Mouse (Mus musculus): ENCODE results near the gene Camk1g. TPM values are rescaled to one million over a fixed set of nuclear protein-coding genes. Genes with fewer than 3 reads are reported as not detected.
A peak's percentile ranks its signal among the peaks of the same experiment; 100 is the strongest.

The Camk1g gene
- total RNA-seq (2021) = 1 to 10 TPM; 1.0 to 1.2 TPM
- long read RNA-seq, experiment 1 = 0 reads
- long read RNA-seq, experiment 2 = 0 reads

DNA sequence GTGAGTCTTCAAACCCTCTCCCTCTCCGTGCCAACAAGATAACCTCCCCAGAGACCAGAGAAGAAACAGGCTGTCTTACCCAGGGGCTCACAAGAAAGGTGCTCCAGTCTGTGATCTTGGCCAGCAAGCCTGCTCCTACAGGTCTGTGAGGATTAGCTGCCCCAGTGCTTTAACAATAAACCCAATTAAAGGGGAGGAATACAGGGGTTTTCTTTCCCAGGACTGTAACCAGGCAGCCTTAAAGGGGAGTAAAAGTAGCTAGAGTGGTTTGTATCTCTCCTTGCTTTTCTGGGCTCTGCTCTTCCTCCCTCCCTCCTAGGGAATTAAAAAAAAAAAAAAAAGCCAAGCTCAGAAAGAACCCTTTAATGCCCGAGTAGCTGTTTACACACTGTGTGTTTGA lies at the start of gene Camk1g:
Camk1g (minus strand) TSS at position 203 of the 400 bp plus-strand sequence.
- DNase-seq (ENCODE audit: low spot score in 2 of 2) = no peak

DNA sequence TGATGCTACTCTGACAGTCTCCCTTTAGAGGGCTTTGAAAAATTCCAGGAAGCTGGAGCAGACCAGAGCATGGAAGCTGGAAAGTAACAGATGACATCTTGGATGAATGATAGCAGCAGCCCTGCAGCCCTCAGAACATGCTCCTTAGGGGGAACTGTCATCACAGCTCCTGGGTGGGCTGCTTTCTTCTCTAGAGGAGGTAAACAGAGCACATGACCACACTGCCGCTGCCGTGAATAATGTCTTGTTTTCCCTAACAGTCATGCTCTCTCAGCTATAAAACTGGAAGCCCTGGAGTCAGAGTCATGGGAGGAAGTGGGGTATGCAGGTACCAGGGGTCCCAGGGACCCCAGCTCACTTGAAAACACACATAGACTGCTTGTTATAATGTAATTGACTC lies 49.1 kb upstream of the Camk1g start:
- no peak for DNase-seq (ENCODE audit: low spot score in 2 of 2)

DNA sequence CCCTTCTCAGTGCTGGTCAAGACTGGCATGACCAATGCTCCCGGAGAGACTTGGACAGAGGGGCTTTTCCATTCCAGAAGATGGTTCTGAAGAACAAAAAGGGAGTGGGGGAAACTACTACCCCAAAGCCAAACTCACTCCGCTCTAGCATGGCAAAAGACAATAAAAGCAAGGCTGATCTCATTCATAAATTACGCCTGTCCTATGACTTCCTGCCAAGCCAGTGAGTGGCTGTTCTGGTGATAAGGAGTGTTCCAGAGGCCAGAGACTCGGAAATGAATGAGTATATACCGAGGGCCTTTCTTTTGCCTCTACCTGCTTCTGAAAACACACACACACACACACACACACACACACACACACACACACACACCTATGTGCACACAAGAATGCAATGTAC lies 48.6 kb upstream of the Camk1g start:
- no peak for DNase-seq (ENCODE audit: low spot score in 2 of 2)

DNA sequence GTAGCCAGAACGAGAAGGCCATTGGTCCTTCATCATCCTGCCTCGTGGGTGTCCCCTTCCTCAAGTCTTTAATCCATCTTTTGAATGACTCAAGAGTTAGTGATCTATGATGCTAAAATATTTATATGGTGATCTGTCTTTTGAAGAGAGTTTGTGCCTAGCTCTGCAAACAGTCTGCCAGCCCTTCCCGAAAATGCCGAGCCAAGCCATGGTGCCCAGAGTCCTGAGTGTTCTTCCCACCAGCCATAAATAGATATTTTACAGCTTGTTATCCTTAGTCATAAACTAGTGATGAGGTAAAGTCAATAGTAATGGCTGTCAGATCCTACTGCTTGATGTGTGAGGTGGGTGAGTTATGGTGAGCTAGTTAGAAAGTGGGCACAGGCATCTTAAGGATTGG lies 44.0 kb upstream of the Camk1g start:
- DNase-seq (ENCODE audit: low spot score in 2 of 2) = no peak

DNA sequence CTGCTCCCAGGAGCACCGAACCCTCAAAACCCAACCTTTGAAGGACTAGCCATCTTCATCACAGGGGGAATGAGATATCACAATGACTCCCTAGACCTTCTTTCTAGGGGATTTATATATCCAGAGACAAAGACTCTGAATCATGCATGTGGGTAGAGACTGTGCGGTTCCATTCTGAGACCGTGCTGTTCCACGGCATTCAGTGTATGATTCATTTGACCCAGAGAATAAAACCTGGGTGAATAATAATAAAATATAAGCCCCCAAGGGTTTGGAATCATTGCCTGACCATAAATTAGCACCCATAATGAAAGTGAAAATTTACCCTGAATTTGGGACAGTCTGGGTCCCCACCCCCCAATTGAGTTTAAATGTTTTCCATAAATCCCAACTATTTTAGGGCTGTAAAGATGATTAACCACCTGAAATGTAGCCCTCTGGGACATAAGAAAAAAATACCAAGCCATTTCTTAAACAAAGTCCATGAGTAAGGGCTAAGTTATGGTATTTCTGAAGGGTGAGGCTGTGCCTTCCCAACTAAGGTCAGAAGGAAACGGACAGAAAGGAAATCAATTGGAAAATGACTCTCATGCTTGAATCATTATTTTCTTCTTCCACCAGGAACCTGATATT lies 43.4 kb upstream of the Camk1g start:
- DNase-seq (ENCODE audit: low spot score in 2 of 2) = no peak

DNA sequence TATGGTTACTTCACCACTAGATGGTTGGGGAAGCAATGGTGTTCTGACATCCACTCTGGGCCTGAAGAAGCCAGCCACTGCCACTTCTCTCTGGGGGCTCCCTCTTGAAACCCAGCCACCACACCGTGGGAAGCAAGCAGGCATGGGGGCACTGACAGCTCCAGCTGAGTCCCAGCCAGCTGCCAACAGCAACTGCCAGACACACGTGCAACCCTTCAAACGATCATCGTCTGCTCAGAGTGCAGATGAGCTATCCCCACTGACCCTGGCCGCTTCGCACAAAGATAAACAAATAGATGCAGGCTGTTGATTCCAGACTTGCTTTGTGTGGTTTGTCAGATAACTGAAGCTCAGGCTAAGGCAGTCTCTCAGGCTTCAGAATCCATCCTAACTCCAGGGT lies 37.4 kb upstream of the Camk1g start:
- no peak for DNase-seq (ENCODE audit: low spot score in 2 of 2)

DNA sequence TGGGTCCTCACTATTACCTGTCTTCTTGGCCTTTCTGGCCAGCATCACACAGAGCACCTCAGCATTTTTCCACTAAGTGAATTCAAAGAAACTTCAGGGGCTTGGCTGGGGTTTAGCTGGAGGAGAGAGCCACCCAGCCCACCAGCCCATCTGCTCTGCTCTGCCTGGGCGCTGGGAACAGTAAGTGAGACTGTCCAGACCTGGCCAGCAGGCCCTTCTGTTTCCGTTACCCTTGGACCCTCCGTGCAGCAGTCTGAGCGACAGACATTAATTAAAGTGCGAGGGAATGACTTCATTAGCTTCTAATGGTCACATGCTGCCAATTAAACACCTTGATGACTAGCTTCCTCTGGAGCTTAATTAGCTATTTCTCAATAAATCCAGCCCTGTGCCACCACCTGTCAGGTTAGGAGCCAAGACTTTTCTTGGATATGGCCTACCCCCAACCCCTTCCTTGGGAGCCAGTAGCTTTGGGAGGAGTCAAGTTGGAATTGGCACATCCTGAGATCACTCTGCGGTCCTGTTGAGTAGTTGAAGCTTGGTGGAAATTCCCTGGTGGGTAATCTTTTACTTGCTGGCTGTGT lies 36.1 kb upstream of the Camk1g start:
- DNase-seq (ENCODE audit: low spot score in 2 of 2) = no peak

DNA sequence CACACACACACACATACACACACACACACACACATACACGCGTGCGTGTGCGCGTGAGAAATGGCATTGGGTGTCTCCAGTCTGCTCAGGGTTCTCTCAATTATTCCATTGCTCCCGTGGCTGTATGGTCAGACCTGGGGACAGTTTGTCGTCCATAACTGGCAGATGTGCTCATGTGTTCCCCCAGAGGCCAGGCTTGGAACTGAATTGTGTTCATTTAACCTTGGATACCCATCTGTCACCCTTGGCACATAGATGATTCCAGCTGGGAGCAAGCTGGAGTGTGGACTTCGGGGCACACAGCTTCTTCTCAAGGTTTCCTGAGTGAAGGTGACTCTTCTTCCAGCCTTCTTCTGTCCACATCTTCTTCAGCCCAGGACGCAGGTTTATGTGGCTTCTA lies 31.6 kb upstream of the Camk1g start:
- DNase-seq (ENCODE audit: low spot score in 2 of 2) = no peak

DNA sequence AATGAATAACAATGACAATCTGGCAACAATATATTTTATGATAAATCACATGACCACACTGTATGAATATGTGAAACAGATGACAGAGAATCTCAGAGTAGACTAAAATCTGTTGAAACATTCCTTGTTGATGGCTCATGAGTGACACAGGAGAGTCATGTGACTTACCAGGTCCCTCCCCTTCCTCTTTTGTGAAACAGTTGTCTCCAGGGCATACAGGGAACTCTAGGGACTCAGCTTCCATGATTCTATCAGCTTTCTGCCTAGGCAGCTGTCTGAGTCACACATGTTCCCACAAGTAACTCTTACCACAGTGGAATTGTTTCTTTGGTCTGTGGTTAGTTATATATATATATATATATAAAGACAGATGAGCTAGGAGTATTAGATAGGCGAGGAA lies 30.2 kb upstream of the Camk1g start:
- DNase-seq (ENCODE audit: low spot score in 2 of 2) = no peak

DNA sequence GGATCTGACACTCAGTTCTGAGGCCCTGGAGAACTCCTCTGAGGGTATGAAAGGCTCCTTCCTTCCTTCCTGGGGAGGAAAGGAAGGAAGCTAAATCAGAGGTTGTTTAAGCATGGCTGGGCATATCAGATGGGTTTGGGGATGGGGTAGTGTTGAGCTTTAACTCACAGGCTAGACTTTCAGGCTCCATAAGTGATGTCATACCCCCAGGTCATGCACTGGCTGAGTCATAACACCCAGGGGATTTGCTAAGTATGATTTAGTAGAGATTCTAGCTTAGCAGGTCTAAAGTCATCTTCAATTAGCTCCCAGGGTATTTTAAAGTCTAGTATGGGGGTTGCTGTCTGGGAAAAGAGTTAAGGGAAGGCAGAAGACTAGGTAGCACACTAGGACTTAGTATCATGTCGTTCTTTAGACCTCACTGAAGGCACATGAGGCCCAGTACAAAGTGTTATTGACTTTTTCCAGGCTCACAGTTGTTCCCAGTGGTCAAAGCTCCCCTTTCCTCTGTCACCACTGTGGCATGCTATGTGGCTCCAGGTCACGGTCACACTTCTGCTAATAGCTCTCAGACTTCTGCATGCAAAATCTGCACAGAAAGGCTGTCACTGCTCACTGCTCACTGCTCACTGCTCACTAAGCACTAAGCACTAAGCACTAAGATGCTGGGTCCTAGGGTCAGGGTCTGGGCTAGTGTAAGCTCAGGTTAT lies 28.8 kb upstream of the Camk1g start:
- DNase-seq (ENCODE audit: low spot score in 2 of 2) = no peak

DNA sequence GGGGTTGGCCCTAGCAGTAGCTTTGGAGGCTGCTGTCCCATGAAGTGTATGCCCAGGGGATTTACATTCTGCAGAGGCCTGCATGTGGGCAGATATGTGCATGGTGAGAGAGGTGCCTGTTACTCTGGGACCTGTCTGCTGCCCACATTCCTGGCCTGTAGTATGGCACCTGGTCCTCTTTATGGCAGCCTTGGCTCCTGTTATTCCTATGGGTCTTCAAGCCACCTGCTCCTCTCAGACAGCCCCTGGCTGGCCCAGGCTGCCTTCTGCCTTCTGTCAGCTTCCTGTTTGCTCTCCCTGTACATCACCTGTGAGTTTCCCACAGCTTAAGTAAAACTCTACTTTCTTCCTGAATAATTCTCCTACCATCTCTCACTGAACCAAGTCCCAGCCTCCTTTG lies 27.0 kb upstream of the Camk1g start:
- DNase-seq (ENCODE audit: low spot score in 2 of 2) = no peak

DNA sequence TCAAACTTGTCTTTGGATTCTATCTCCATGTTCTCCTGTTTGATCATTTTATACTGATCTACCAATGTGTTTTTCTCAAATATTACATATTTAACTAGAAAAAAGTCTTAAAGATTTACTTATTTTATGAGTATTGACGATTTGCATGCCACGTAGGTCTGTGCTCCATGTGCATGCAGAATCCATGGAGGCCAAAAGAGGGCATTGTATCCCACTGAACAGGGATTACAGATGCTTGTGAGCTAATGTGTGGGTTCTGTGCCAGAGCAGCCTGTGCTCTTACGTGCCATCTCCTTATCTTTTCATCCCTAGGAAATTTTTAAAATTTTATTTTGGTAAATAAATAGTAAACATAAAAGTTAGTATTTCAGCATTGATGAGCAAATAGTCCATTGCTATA lies 22.2 kb upstream of the Camk1g start:
- no peak for DNase-seq (ENCODE audit: low spot score in 2 of 2)

DNA sequence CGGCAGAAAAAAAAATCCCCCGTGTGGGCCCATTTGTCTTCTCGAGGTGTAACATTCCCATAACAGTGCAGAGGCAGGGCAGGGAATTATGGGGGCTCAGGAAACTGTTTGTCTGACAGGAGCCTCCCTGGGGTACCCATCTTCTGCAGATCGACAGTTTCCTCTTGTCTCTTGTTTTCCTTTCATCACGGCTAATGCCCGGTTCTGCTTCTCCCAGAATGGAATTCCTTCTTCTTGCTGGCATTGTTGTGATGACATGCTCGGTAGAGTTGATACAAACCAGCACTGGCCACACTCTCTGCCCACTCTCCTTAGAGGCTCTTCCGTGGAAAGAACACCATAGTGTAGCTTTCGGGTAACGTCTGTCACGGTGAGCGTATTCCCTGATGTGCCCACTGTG lies 19.9 kb upstream of the Camk1g start:
- DNase-seq (ENCODE audit: low spot score in 2 of 2) = no peak

DNA sequence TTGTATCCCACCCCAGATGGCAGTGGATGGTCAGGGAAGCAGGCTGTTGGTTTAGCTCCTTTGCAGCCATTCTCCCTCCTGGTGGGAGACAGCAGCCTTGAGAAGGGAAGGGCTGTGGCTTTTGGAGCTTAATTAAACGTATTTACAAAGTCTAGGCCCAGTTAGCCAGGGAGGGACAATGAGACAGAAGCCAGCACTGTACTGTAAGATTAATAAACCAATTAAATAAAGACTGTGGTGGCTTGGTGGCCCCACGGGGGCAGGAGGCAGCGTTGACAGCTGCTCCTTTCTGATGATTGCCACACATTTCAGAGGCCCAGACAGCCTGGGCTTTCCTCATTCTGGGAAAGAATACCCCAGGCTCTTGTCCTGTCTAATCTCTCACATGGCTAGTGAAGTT lies 19.4 kb upstream of the Camk1g start:
- DNase-seq (ENCODE audit: low spot score in 2 of 2) = no peak

DNA sequence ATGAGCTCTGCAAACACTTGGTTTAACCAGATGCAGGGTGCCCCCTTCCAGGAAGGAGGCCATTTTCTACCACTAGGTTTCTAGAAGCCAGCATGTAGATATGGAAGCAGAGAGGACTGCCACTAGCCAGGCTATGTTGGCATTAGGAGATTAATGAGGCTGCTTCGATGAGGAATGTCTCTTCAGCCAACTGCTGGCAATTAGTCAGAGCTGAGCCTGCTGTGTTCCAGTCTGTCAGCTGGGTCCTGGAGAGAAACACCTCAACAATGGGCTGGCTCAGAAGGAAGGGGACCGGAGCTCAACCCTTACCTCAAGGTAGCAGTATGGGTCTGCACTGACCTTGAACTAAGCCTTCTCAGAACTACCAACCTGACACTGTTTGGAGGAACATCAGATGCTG lies 17.1 kb upstream of the Camk1g start:
- no peak for DNase-seq (ENCODE audit: low spot score in 2 of 2)

DNA sequence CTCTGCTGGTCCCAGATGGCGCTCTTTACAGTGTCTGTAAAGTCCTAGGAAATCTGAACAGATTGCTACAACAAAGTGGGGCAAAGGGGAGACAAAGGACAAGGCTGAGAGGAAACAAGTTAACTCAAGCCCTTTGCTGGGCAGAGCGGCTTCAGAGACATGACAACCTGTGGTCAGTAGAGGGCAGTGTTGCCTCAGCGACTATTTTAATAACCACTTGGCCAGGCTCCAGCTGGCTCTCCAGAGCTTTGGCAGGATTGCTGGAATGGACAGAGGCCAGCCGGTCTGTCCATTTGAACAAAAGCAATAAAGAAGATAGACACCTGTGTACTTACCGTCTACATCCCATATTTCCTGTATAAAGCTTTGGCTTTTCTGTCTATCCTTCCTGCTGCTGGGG lies 16.0 kb upstream of the Camk1g start:
- DNase-seq (ENCODE audit: low spot score in 2 of 2) = peak; percentile 68 to 88

DNA sequence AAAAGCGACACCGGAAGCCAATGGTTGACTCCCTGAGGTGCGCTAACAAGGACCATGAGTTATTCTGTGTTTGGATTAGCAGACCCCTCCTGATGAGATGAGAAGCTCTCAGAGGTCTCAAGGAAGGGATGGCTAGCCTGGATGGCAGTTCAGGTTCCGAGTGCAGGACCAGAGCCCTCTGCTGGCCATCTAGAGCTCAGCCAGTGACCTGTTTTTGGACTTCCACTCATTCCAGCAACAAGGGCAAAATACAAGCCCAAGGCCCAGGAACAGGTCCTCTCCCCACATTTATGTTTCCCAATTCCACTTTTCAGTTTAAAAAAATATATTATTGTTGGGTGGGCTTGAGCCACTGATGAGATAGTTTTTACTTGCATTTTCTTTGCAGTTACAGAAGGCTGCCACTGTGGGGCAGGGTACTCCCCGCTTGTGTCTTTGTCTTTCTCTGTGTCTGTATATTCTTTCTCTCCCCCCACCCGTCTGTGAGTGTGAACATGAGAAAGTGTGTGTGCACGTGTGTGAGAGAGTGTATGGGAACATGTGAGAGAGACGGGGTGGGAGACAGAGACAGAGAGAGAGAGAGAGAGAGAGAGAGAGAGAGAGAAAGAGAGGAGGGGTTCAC lies 12.9 kb upstream of the Camk1g start:
- DNase-seq (ENCODE audit: low spot score in 2 of 2) = peak in 1 of 2 experiments; percentile 45

DNA sequence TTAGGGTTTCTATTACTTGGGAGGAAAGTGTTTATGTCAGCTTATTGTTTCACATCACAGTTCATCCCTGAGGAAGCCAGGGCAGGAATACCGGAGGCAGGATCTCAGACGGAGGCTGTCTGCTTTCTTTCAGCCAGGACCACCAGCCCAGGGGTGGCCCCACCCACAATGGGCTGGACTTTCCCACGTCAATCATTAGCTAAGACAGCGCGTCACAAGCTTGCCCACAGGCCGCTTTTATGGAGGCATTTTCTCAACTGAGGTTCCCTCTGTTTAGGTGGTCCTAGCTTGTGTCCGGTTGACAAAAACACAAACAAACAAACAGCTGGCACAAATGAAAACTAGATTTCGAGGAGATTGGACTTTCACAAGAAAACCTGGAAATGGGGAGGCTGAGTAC lies 12.3 kb upstream of the Camk1g start:
- peak in 1 of 2 experiments; percentile 35 for DNase-seq (ENCODE audit: low spot score in 2 of 2)

DNA sequence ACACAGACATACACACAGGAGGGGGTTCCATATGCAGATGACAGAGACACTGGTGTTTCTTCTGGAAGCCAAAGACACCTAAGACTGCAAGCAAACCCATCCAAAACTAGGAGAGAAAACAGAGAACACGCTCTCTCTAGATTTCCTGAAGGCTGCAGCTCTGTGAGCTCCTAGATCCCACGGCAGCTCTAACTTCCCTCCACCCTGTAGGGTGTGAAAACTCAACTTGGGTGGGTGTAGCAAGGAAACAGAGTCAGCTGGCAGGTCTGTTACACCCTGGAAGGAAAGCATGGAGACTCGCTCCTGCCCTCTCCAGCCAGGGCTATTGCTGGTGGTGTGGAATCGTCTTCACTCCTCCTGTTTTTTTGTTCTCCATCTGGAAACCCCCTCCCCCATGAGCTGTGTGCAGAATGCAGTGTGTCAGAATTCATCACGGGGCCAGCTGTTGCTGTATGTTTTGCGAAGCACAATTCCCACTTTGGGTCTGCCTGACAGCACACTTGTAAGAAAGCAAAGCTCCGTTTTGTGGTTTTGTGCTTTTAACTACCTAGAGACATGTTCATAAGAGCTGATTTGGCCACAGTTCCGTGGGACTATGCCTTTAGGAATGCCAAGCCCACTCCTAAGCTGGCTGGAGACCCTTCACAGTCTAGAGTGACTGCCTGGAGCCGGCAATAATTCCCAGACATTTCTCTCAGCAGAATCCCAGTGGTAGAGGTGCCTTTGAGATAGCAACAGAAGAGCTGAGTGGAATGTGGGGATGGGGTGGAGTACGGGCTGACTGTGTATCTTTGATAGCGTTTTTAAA lies 11.7 kb upstream of the Camk1g start:
- DNase-seq (ENCODE audit: low spot score in 2 of 2) = peak in 1 of 2 experiments; percentile 34

DNA sequence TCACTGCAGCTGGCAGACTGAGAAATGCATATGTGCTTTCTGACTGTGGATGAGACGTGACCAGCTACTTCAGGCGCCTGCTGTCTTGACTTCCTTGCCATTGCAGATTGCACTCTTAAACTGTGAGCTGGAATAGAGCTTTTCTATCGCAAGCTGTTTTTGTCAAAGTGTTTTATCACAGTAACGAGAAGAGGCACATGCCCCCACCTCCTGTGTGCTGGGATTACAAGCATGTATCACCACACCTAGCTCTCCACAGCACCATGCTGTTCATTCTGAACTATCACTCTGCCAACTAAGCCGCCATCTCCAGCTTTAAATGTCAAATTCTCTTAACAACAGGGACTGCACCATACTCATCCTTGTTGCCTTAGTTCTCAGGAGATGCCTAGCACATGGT lies 10.8 kb upstream of the Camk1g start:
- DNase-seq (ENCODE audit: low spot score in 2 of 2) = no peak

DNA sequence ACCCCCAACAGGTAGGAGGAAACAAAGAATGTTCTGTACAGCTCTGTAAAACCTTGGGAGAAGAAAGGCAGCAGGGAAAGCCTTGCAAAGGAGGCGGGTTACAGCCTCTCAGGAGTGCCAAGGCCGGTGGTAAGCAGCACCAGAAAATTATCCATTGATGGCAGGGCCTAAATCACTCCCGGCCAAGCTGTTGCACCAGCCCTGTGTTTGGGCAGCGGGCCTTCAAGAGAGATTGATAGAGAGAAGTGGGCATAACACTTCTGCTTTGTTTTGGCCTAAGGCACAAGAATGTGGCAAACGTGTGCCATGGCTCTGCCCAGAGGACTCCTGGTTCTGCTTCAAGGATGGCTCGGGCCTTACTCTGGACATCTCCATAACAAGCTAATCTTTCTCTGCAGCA lies 9.5 kb upstream of the Camk1g start:
- DNase-seq (ENCODE audit: low spot score in 2 of 2) = no peak

All from gastrocnemius, postnatal 4 days (tissue).